In the genomic region with DNA sequence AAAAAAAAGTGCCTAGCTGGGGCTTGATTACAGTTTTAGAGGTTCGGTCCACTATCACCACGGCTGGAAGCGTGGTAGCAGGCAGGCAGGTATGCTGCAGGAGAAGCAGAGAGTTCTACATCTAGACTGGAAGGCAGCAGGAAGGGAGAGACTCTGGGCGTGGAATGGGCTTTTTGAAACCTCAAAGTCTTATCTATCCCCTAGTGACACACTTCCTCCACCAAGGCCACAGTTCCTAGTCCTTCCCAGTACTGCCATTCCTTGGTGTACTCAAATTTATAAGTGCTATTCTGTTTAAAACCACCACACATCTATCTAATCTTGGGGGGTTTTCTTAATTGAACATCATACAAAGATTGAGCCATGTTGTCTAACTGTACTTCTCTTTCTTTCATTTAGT, we compare ENCODE assay signal across 10 mouse cellular contexts. TPM values are rescaled to one million over a fixed set of nuclear protein-coding genes. Genes with fewer than 3 reads are reported as not detected.
A peak's percentile ranks its signal among the peaks of the same experiment; 100 is the strongest.
DNase-seq lines count a peak whose midpoint lies in the region; ATAC-seq lines count a peak whose summit lies in the region.
"Had no signal": no experiment of that assay in that cellular context is flagged by ENCODE, and none has a peak within 500 bp of the region (broad histone marks: within the 10 kb centered on the region; RNA-seq: fewer than 3 reads in every experiment).

No protein-coding gene starts in this region.

- H3K4me3 ChIP-seq in heart, embryonic 12.5 days, result no peak overlapping the region
- H3K4me3 ChIP-seq in neural tube, embryonic 12.5 days, result no peak overlapping the region
- H3K4me3 ChIP-seq in liver, embryonic 13.5 days (replicated peaks), result peak overlapping the region; percentile 87

- intact Hi-C loops in left cerebral cortex, postnatal 4 days (cut with DNase I), result no loop called here

- no peak overlapping the region for H3K9ac ChIP-seq in heart, embryonic 12.5 days
- no peak overlapping the region for H3K9ac ChIP-seq in neural tube, embryonic 12.5 days
- peak overlapping the region; percentile 89; the same call in 1 of the 2 replicates for H3K9ac ChIP-seq in liver, embryonic 13.5 days

- ATAC-seq in heart, embryonic 12.5 days (ENCODE audit: insufficient number of reproducible peaks, low FRiP score), result no peak
- no peak for ATAC-seq in neural tube, embryonic 12.5 days (ENCODE audit: low FRiP score, low read depth)
- no peak for ATAC-seq in liver, embryonic 13.5 days (ENCODE audit: low read depth)

- peak overlapping the region; percentile 77; the same call in 1 of the 2 replicates for H3K4me2 ChIP-seq in heart, embryonic 12.5 days
- peak overlapping the region; percentile 69; the same call in 1 of the 2 replicates for H3K4me2 ChIP-seq in neural tube, embryonic 12.5 days (replicated peaks)
- H3K4me2 ChIP-seq in liver, embryonic 13.5 days, result peak overlapping the region; percentile 90

- H3K9me3 ChIP-seq in heart, embryonic 12.5 days (replicated peaks), result no peaks in the 10 kb centered on the region
- no peaks in the 10 kb centered on the region for H3K9me3 ChIP-seq in neural tube, embryonic 12.5 days
- no peaks in the 10 kb centered on the region for H3K9me3 ChIP-seq in liver, embryonic 13.5 days (replicated peaks)

- H3K27ac ChIP-seq in heart, embryonic 12.5 days (ENCODE audit: poor library complexity, severe bottlenecking), result no peak overlapping the region
- H3K27ac ChIP-seq in neural tube, embryonic 12.5 days, result no peak overlapping the region
- no peak overlapping the region for H3K27ac ChIP-seq in liver, embryonic 13.5 days

- 83% methylated on average over 4 of the region's 4 CpGs for WGBS in heart, embryonic 12.5 days
- 94% methylated on average over 4 of the region's 4 CpGs for WGBS in neural tube, embryonic 12.5 days
- 76% methylated on average over 4 of the region's 4 CpGs for WGBS in liver, embryonic 13.5 days (ENCODE audit: insufficient replicate concordance)

- H3K27me3 ChIP-seq in heart, embryonic 12.5 days (replicated peaks), result no peaks in the 10 kb centered on the region
- no peaks in the 10 kb centered on the region for H3K27me3 ChIP-seq in neural tube, embryonic 12.5 days (replicated peaks)
- no peaks in the 10 kb centered on the region for H3K27me3 ChIP-seq in liver, embryonic 13.5 days

- peaks cover 50% of the 10 kb centered on the region for H3K4me1 ChIP-seq in heart, embryonic 12.5 days (replicated peaks)
- peaks cover 13% of the 10 kb centered on the region for H3K4me1 ChIP-seq in neural tube, embryonic 12.5 days
- peaks cover 54% of the 10 kb centered on the region for H3K4me1 ChIP-seq in liver, embryonic 13.5 days (replicated peaks)

- H3K36me3 ChIP-seq in heart, embryonic 12.5 days, result peaks cover 9% of the 10 kb centered on the region
- 0 out of 2 replicates have a peak, but pooled peaks cover 2% of the 10 kb centered on the region for H3K36me3 ChIP-seq in neural tube, embryonic 12.5 days
- peaks cover 45% of the 10 kb centered on the region for H3K36me3 ChIP-seq in liver, embryonic 13.5 days

- DNase-seq in heart, adult 9 months (ENCODE audit: low spot score in 2 of 2), result no peak
- no peak for DNase-seq in neural tube, embryonic 10.5 days (ENCODE audit: extremely low spot score, low spot score)
- DNase-seq in liver, embryonic 13.5 days, result no peak
- DNase-seq in cerebellum, adult 9-10 months, result no peak
- DNase-seq in left cerebral cortex, postnatal 4 days, result no peak
- DNase-seq in spleen, adult 12 weeks (ENCODE audit: low spot score), result no peak
- DNase-seq: heart, adult 18-20 months; kidney, postnatal 25 days had no signal

RNA-seq across cellular contexts. Expression of gene Hpf1, which starts 1.5 kb away (rescaled TPM):
- 75.3 and 75.4 TPM in 2 replicates for polyA plus RNA-seq in heart, embryonic 12.5 days (2016; fragmentation: Nextera tagmentation; extraction: Ambion mirVana)
- 104 and 114 TPM in 2 replicates for polyA plus RNA-seq in neural tube, embryonic 12.5 days (2016; fragmentation: Nextera tagmentation; extraction: Ambion mirVana)
- 110 and 126 TPM in 2 replicates for polyA plus RNA-seq in liver, embryonic 13.5 days (2015; fragmentation: Nextera tagmentation; extraction: Ambion mirVana)
- 10 to 100 TPM; 50.5 to 58.5 TPM for total RNA-seq in left cerebral cortex, postnatal 4 days (2021)
